Mouse (Mus musculus) hindbrain, embryonic 11.5 days (tissue): Measurements from ENCODE around the gene Hdac10. TPM values are rescaled to one million over a fixed set of nuclear protein-coding genes. Genes with fewer than 3 reads are reported as not detected.
A peak's percentile ranks its signal among the peaks of the same experiment; 100 is the strongest.

ENCODE experiments used
- ATAC-seq: fragments of 200-750 bp; cut with Nextera tagmentation; 2 replicates; pipeline ENCODE4 v1.8.0; 2017; ENCODE audit warnings: mild to moderate bottlenecking, moderate TSS enrichment, moderate library complexity; ENCODE audit not compliant: low FRiP score
- DNase-seq: peaks from one replicate; pipeline ENCODE4 v3.0.0-alpha.2; 2015; ENCODE audit warnings: low spot score
- H3K27ac ChIP-seq: fragments of 300-500 bp; sonication (generic); 2 replicates; pipeline ENCODE4 v1.5.1; 2014; ENCODE audit warnings: mild to moderate bottlenecking, low read depth, low read length
- H3K27me3 ChIP-seq: fragments of 300-500 bp; sonication (generic); 2 replicates; pipeline ENCODE4 v1.6.1; 2014; ENCODE audit warnings: mild to moderate bottlenecking, low read length, moderate library complexity, mixed read lengths; ENCODE audit not compliant: control insufficient read depth, insufficient read depth
- H3K36me3 ChIP-seq: fragments of 300-500 bp; sonication (generic); 2 replicates; pipeline ENCODE4 v1.6.1; 2014; ENCODE audit warnings: mild to moderate bottlenecking, low read length, moderate library complexity, mixed read lengths; ENCODE audit not compliant: control insufficient read depth, insufficient read depth
- H3K4me1 ChIP-seq: fragments of 300-500 bp; sonication (generic); replicated peaks from 2 replicates; pipeline ENCODE4 v1.6.1; 2014; ENCODE audit warnings: low read length, mixed read lengths; ENCODE audit not compliant: control insufficient read depth, insufficient read depth
- H3K4me2 ChIP-seq: fragments of 300-500 bp; sonication (generic); replicated peaks from 2 replicates; pipeline ENCODE4 v1.6.1; 2014; ENCODE audit warnings: mild to moderate bottlenecking, low read depth, low read length
- H3K4me3 ChIP-seq: fragments of 300-500 bp; sonication (generic); 2 replicates; pipeline ENCODE4 v1.5.1; 2014; ENCODE audit warnings: low read depth, low read length
- H3K9ac ChIP-seq: fragments of 300-500 bp; sonication (generic); 2 replicates; pipeline ENCODE4 v1.6.1; 2014; ENCODE audit warnings: low read depth, low read length
- H3K9me3 ChIP-seq: fragments of 300-500 bp; sonication (generic); 2 replicates; pipeline ENCODE4 v1.6.1; 2016; ENCODE audit warnings: low read length; ENCODE audit not compliant: control insufficient read depth
- WGBS: fragments of 180-500 bp; shearing (Covaris S2); extraction: QIAGEN DNeasy Blood & Tissue Kit; methylation state at CpG from one replicate; pipeline ENCODE4 v1.1.7; 2014; 5-methylcytosine and 5-hydroxymethylcytosine counted together
- polyA plus RNA-seq: library from polyadenylated mRNA; unstranded; fragments of >200 nt; fragmentation: Nextera tagmentation; extraction: Ambion mirVana; gene quantifications from 2 replicates; pipeline ENCODE4 v1.2.1, GENCODE M21; 2014

Gene Hdac10
- polyA plus RNA-seq, 1 experiment from 2014 or later: 9.4 TPM

GRCm38 (mm10) chr15:89138046-89138405 lies 9.5 kb upstream of the Hdac10 start:
- Histone ChIP-seq H3K27ac (no peak overlapping the region), H3K9ac (no peak overlapping the region), H3K4me3 (no peak overlapping the region), H3K27me3 (no peaks in the 10 kb centered on the region), H3K36me3 (no peaks in the 10 kb centered on the region), H3K9me3 (no peaks in the 10 kb centered on the region), H3K4me1 (peaks cover 2% of the 10 kb centered on the region; the same call in 1 of the 2 replicates), H3K4me2 (no peak overlapping the region)
- DNase-seq: no peak
- WGBS: 88% methylated on average over 7 of the region's 7 CpGs
- no peak for ATAC-seq

- WGBS: 76% methylated on average over 11 of the region's 11 CpGs
- H3K4me2 ChIP-seq: no peak overlapping the region
- no peaks in the 10 kb centered on the region for H3K36me3 ChIP-seq
- DNase-seq (no peak), ATAC-seq (no peak)
- no peak overlapping the region for H3K27ac ChIP-seq
- no peaks in the 10 kb centered on the region for H3K27me3 ChIP-seq
- no peaks in the 10 kb centered on the region for H3K9me3 ChIP-seq
- peaks cover 2% of the 10 kb centered on the region; the same call in 1 of the 2 replicates for H3K4me1 ChIP-seq
- no peak overlapping the region for H3K4me3 ChIP-seq
- no peak overlapping the region for H3K9ac ChIP-seq
These were observed 9.0 kb upstream of the Hdac10 start for GRCm38 (mm10) chr15:89137378-89138045.

- H3K9ac ChIP-seq: no peak overlapping the region
These were observed 8.1 kb upstream of the Hdac10 start for GRCm38 (mm10) chr15:89136461-89137155.

GRCm38 (mm10) chr15:89131316-89131715 lies 2.8 kb upstream of the Hdac10 start:
- DNase-seq (no peak), ATAC-seq (no peak)
- Histone ChIP-seq H3K9ac (no peak overlapping the region), H3K36me3 (no peaks in the 10 kb centered on the region), H3K9me3 (no peaks in the 10 kb centered on the region), H3K27me3 (no peaks in the 10 kb centered on the region), H3K27ac (no peak overlapping the region), H3K4me1 (peaks cover 5% of the 10 kb centered on the region), H3K4me3 (no peak overlapping the region), H3K4me2 (no peak overlapping the region)
- 90% methylated on average over 3 of the region's 3 CpGs for WGBS

More at GRCm38 (mm10) chr15:89136461-89137155, 8.1 kb upstream of the Hdac10 start:
- Histone ChIP-seq H3K27me3 (no peaks in the 10 kb centered on the region), H3K36me3 (no peaks in the 10 kb centered on the region), H3K4me1 (peaks cover 2% of the 10 kb centered on the region; the same call in 1 of the 2 replicates), H3K4me3 (no peak overlapping the region), H3K4me2 (no peak overlapping the region), H3K9me3 (no peaks in the 10 kb centered on the region), H3K27ac (no peak overlapping the region)
- ATAC-seq (no peak), DNase-seq (no peak)
- 99% methylated on average over 5 of the region's 5 CpGs for WGBS

- Histone ChIP-seq H3K36me3 (no peaks in the 10 kb centered on the region), H3K4me2 (no peak overlapping the region), H3K4me1 (peaks cover 5% of the 10 kb centered on the region), H3K9ac (no peak overlapping the region), H3K27me3 (no peaks in the 10 kb centered on the region), H3K9me3 (no peaks in the 10 kb centered on the region), H3K4me3 (no peak overlapping the region), H3K27ac (no peak overlapping the region)
- DNase-seq (no peak), ATAC-seq (no peak)
These were observed 1.7 kb upstream of the Hdac10 start for GRCm38 (mm10) chr15:89130245-89130644.

DNA sequence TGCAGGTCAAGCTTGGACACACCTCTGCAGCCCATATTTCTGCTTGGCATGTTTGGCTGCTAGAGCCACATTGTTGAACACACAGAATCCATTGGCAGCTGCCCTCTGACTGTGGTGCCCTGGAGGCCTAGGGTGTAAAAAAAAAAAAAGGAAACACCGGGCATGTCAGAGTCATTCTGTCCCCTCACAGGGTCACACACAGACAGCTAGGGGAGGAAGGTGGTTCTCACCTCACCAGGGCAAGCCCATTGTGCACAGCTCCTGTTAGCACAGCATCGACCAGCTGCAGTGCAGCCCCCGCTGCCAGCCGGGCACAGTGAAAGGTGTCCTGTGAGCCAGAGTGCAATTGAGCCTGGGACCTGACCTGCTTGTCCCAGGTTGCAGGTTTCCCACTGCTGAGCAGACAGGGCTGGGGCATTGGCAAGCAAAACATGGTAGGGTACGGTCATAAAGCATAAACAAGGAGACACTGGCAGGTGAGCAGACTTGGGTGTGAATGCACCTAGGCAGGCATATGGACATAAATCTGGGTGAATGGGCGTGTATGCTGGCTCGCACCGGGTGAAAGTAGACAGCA lies 1.0 kb downstream of the Hdac10 start:
- DNase-seq (no peak), ATAC-seq (no peak)
- peaks cover 9% of the 10 kb centered on the region for H3K4me1 ChIP-seq
- peak overlapping the region; percentile 82 for H3K9ac ChIP-seq
- no peaks in the 10 kb centered on the region for H3K36me3 ChIP-seq
- H3K4me2 ChIP-seq: peak overlapping the region; percentile 58
- no peaks in the 10 kb centered on the region for H3K9me3 ChIP-seq
- H3K27me3 ChIP-seq: no peaks in the 10 kb centered on the region
- peak overlapping the region; percentile 55 for H3K4me3 ChIP-seq
- no peak overlapping the region for H3K27ac ChIP-seq
- 93% methylated on average over 8 of the region's 8 CpGs for WGBS

- Histone ChIP-seq H3K27ac (no peak overlapping the region), H3K36me3 (no peaks in the 10 kb centered on the region), H3K4me3 (no peak overlapping the region), H3K4me1 (peaks cover 17% of the 10 kb centered on the region), H3K4me2 (no peak overlapping the region), H3K9me3 (no peaks in the 10 kb centered on the region), H3K9ac (no peak overlapping the region), H3K27me3 (no peaks in the 10 kb centered on the region)
- ATAC-seq (no peak), DNase-seq (no peak)
- WGBS: 84% methylated on average over 8 of the region's 8 CpGs
These were observed 1.9 kb downstream of the Hdac10 start for GRCm38 (mm10) chr15:89126622-89127021.

DNA sequence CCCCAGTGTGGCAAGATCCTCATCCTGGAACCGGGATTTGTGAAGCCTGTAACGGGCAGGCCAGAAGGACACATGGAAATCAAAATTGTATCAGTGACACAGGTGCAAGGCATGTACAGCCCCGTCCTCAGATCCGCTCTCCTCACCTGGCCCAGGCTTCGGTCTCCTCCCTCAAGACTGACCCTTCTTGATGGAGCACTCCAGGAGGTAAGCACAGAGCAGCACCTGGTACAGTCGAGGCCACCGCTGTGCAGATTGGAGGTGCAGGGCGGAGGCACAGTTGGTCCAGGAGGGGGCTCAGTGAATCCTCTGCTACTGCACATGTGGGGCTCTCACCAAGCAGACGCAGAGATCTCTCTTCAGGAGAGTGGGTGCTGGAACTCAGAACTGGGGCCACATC lies 3.1 kb downstream of the Hdac10 start:
- Histone ChIP-seq H3K27me3 (no peaks in the 10 kb centered on the region), H3K36me3 (no peaks in the 10 kb centered on the region), H3K4me1 (peaks cover 17% of the 10 kb centered on the region), H3K4me3 (no peak overlapping the region), H3K9me3 (no peaks in the 10 kb centered on the region), H3K9ac (no peak overlapping the region), H3K4me2 (no peak overlapping the region), H3K27ac (no peak overlapping the region)
- ATAC-seq: no peak
- no peak for DNase-seq
- 93% methylated on average over 9 of the region's 9 CpGs for WGBS

DNA sequence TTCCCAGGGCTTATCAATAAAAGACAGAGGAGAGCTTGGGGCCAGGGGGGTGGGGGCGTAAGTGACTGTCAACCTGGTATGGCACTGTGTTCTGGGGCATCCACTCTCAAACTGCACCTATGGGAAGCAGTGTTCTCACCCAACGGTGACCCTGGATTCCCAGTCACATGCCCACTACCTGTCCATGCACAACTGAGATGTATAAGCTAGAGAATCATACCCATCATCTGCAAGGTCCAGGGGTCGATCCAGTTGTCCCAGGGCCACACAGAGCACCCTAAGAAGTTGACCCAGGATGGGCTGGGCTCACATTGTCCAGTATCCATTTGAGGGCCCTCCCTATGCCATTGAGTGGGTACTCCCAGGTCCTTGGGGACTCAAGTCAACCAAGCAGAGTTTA lies 4.2 kb downstream of the Hdac10 start:
- no peak overlapping the region for H3K4me3 ChIP-seq
- no peak overlapping the region for H3K27ac ChIP-seq
- no peaks in the 10 kb centered on the region for H3K9me3 ChIP-seq
- H3K9ac ChIP-seq: no peak overlapping the region
- no peak overlapping the region for H3K4me2 ChIP-seq
- 93% methylated on average over 3 of the region's 3 CpGs for WGBS
- DNase-seq (no peak), ATAC-seq (no peak)
- peaks cover 17% of the 10 kb centered on the region for H3K4me1 ChIP-seq
- no peaks in the 10 kb centered on the region for H3K36me3 ChIP-seq
- H3K27me3 ChIP-seq: no peaks in the 10 kb centered on the region
